8 mouse cellular contexts compared by ENCODE assay signal in the genomic region with DNA sequence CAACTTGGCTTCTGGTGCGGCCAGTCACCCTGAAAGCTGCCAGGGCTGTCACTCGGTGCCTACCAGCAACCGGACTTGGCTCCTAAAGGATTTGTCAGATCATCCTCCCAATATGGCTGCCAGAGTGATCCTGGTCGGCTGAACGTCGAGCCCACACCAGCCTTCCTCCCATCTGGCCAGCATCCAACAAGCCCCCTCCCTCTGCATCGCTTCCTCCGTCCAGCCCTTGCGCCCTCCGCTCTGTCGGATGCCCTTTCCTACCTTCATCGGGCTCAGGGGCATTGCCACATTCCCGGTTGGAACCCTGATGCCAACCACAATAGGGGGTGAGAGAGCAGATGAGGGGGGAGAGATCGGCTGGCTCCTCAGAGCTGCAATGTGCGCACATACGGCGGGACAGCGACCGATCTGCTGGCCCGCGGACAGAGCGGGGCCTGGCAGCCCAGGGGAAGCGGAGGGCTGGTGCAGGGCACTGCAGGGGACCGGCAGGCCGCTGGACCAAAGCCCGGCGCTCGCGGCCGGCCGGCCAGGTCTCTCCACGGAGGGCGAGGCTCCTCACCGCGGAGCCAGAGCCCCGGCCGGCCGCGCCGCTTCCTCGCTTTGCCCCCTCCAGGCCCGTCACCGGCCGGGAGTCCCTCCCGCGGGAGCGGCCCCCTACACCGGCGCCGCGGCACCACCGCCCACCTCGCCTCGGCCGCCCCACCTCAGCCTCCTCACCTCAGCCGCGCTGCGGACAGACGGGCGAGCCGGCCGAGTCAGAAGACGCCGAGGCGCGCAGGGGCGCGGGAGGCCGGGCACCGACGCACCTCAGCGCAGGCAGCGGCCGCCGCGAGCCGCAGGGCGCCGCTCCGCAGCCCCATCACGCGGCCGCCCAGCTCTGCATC. TPM values are rescaled to one million over a fixed set of nuclear protein-coding genes. Genes with fewer than 3 reads are reported as not detected.
DNase-seq lines count a peak whose midpoint lies in the region; ATAC-seq and TF ChIP-seq lines count a peak whose summit lies in the region.

No protein-coding gene starts in this region.

- peak overlapping the region; percentile 99 for H3K9ac ChIP-seq in hindbrain, postnatal 0 days (replicated peaks; ENCODE audit: low read length)

- peak overlapping the region; percentile 99 for H3K27ac ChIP-seq in hindbrain, postnatal 0 days

- H3K4me3 ChIP-seq in hindbrain, postnatal 0 days (ENCODE audit: low read length): peak overlapping the region; percentile 96

- no peaks in the 10 kb centered on the region for H3K27me3 ChIP-seq in hindbrain, postnatal 0 days (ENCODE audit: insufficient read depth, low read length)

- H3K9me3 ChIP-seq in hindbrain, postnatal 0 days (ENCODE audit: low read length): no peaks in the 10 kb centered on the region

- H3K4me1 ChIP-seq in hindbrain, postnatal 0 days (ENCODE audit: insufficient read depth, low read length): peaks cover 24% of the 10 kb centered on the region

- no peaks in the 10 kb centered on the region for H3K36me3 ChIP-seq in hindbrain, postnatal 0 days (ENCODE audit: insufficient read depth, low read length)

- peak overlapping the region; percentile 80 for H3K4me2 ChIP-seq in hindbrain, postnatal 0 days (ENCODE audit: low read depth, low read length)

- no peak for TF ChIP-seq CTCF in hindbrain, postnatal 0 days (IDR thresholded peaks at IDR 0.05; ENCODE audit: low read depth)

- WGBS in hindbrain, postnatal 0 days: 0% methylated on average over 67 of the region's 83 CpGs

- ATAC-seq in hindbrain, postnatal 0 days: peak; percentile 61
- no peak for ATAC-seq in monocyte, adult 5-6 weeks (replicated peaks; ENCODE audit: insufficient number of reproducible peaks, low FRiP score, low TSS enrichment, poor library complexity, severe bottlenecking)

- peak; percentile 90 for DNase-seq in adipocyte (ENCODE audit: low spot score)
- peak; percentile 51 to 82 for DNase-seq in cerebellum, postnatal 4 days (ENCODE audit: low spot score in 2 of 2)
- DNase-seq in gastrocnemius, adult 8-10 months (ENCODE audit: low spot score in 2 of 2): peak; percentile 83 to 86
- DNase-seq in hindbrain, postnatal 0 days (ENCODE audit: low spot score): peak; percentile 91
- DNase-seq in left cerebral cortex, adult 18-20 months (ENCODE audit: low spot score in 2 of 2): peak; percentile 60 to 72
- DNase-seq in lung, postnatal 36 days: peak; percentile 87
- DNase-seq in right cerebral cortex, adult 2 months (ENCODE audit: low spot score in 2 of 2): peak; percentile 60 to 70

RNA-seq across cellular contexts. Expression of a gene that starts 0.5 kb away (rescaled TPM):
- 100 to 1,000 TPM; 281 to 318 (median 297) TPM for total RNA-seq in gastrocnemius, adult 8-10 months (2022)
- total RNA-seq in hindbrain, postnatal 0 days (2014; rRNA removed): 322 and 420 TPM in 2 replicates
- polyA plus RNA-seq in hindbrain, postnatal 0 days (2015; fragmentation: Nextera tagmentation; extraction: Ambion mirVana): 210 and 213 TPM in 2 replicates
- total RNA-seq in left cerebral cortex, adult 18-20 months (2021): 100 to 1,000 TPM; 429 to 451 TPM
- total RNA-seq in monocyte, adult 5-6 weeks (2017): 23.9 to 67.6 TPM (median 31.8 TPM) in 3 replicates
